Mouse (Mus musculus) CH12.LX (cell line): ENCODE data around the gene Apba1. TPM values are rescaled to one million over a fixed set of nuclear protein-coding genes. Genes with fewer than 3 reads are reported as not detected.

Source experiments
- DNase-seq: peaks from one replicate; pipeline ENCODE4 v3.0.0-alpha.2; 2013; ENCODE audit errors: extremely low read depth
- H3K27ac ChIP-seq: 2 replicates; pipeline ENCODE4 v1.5.1; 2012; ENCODE audit warnings: low read depth, mild to moderate bottlenecking, control low read depth, moderate library complexity; ENCODE audit not compliant: insufficient read depth
- H3K27me3 ChIP-seq: replicated peaks from 2 replicates; pipeline ENCODE3; 2012; ENCODE audit warnings: inconsistent platforms
- H3K36me3 ChIP-seq, 2 experiments: replicated peaks in 1 of 2; 2 replicates each; pipeline versions ENCODE3 to v1.6.1; 2012; ENCODE audit warnings: inconsistent platforms in 1 of 2, low read length in 1 of 2, mild to moderate bottlenecking in 1 of 2, mixed read lengths in 1 of 2, moderate library complexity in 1 of 2; ENCODE audit not compliant: control insufficient read depth in 1 of 2, insufficient read depth in 1 of 2
- H3K4me1 ChIP-seq, 2 experiments: 2 replicates each; pipeline ENCODE4 v1.6.1; 2012; ENCODE audit warnings: inconsistent platforms in 1 of 2, moderate library complexity in 1 of 2; ENCODE audit not compliant: insufficient read depth in 2 of 2, control insufficient read depth in 1 of 2
- H3K4me2 ChIP-seq: 2 replicates; pipeline ENCODE4 v1.6.1; 2012; ENCODE audit warnings: low read depth, mild to moderate bottlenecking, control low read depth; ENCODE audit not compliant: poor library complexity, insufficient read depth, severe bottlenecking
- H3K4me3 ChIP-seq, 3 experiments: fragments of 150-350 bp in 1 of 3; sonication (generic) in 1 of 3; replicated peaks in 1 of 3; 2 replicates each; pipeline versions ENCODE3 to v1.5.1; 2011 to 2012; ENCODE audit warnings: low read depth in 2 of 3, low read length in 2 of 3, mild to moderate bottlenecking in 2 of 3, moderate library complexity in 2 of 3, control low read depth in 1 of 3, improper control_type of control experiment in 1 of 3, inconsistent platforms in 1 of 3, mixed read lengths in 1 of 3; ENCODE audit not compliant: poor library complexity in 1 of 3
- H3K79me2 ChIP-seq: replicated peaks from 2 replicates; pipeline ENCODE4 v1.6.1; 2012; ENCODE audit warnings: mild to moderate bottlenecking, moderate library complexity; ENCODE audit not compliant: control insufficient read depth, poor library complexity, insufficient read depth, severe bottlenecking; ENCODE audit errors: extremely low read depth
- H3K9ac ChIP-seq: 2 replicates; pipeline ENCODE4 v1.6.1; 2012; ENCODE audit warnings: low read depth, mild to moderate bottlenecking, control low read depth, moderate library complexity; ENCODE audit not compliant: insufficient read depth
- H3K9me3 ChIP-seq: replicated peaks from 2 replicates; pipeline ENCODE3; 2012; ENCODE audit warnings: low read length, inconsistent platforms, mixed read lengths
- BHLHE40 ChIP-seq: IDR thresholded peaks from 2 replicates; pipeline ENCODE4 v1.6.1; 2011; ENCODE audit warnings: mild to moderate bottlenecking, low read depth, low read length, improper control_type of control experiment
- CHD1 ChIP-seq: IDR thresholded peaks from 2 replicates; pipeline ENCODE4 v1.6.1; 2012; ENCODE audit warnings: low read depth, low read length, improper control_type of control experiment, inconsistent platforms
- CHD2 ChIP-seq: IDR thresholded peaks from 2 replicates; pipeline ENCODE4 v1.6.1; 2011; ENCODE audit warnings: low read length, improper control_type of control experiment
- CTCF ChIP-seq, 2 experiments: IDR thresholded peaks in 1 of 2; conservative IDR thresholded peaks in 1 of 2; 2 replicates each; pipeline ENCODE4 v1.5.1; 2011 to 2012; ENCODE audit warnings: low read depth in 2 of 2, low read length in 2 of 2, improper control_type of control experiment in 1 of 2, inconsistent platforms in 1 of 2, mild to moderate bottlenecking in 1 of 2, moderate library complexity in 1 of 2
- E2F4 ChIP-seq: IDR thresholded peaks from 2 replicates; pipeline ENCODE4 v1.6.1; 2011; ENCODE audit warnings: low read depth, low read length, improper control_type of control experiment; ENCODE audit not compliant: insufficient replicate concordance
- ELF1 ChIP-seq: IDR thresholded peaks from 2 replicates; pipeline ENCODE4 v1.6.1; 2014; ENCODE audit warnings: low read depth, mild to moderate bottlenecking, inconsistent platforms, low read length, improper control_type of control experiment
- ETS1 ChIP-seq: conservative IDR thresholded peaks from 2 replicates; pipeline ENCODE4 v1.6.1; 2012; ENCODE audit warnings: low read depth, mild to moderate bottlenecking, inconsistent platforms, low read length, improper control_type of control experiment, moderate library complexity
- GABPA ChIP-seq: IDR thresholded peaks from 2 replicates; pipeline ENCODE4 v1.6.1; 2012; ENCODE audit warnings: low read depth, low read length, improper control_type of control experiment, inconsistent platforms; ENCODE audit not compliant: insufficient replicate concordance
- HCFC1 ChIP-seq: IDR thresholded peaks from 2 replicates; pipeline ENCODE4 v1.6.1; 2012; ENCODE audit warnings: low read depth, mild to moderate bottlenecking, inconsistent platforms, low read length, improper control_type of control experiment
- JUN ChIP-seq: IDR thresholded peaks from 2 replicates; pipeline ENCODE4 v1.6.1; 2011; ENCODE audit warnings: low read depth, mild to moderate bottlenecking, low read length, improper control_type of control experiment, moderate library complexity; ENCODE audit not compliant: insufficient read depth
- MAX ChIP-seq: IDR thresholded peaks from 2 replicates; pipeline ENCODE4 v1.6.1; 2011; ENCODE audit warnings: low read length, improper control_type of control experiment
- MAZ ChIP-seq: IDR thresholded peaks from 2 replicates; pipeline ENCODE4 v1.6.1; 2012; ENCODE audit warnings: low read depth, mild to moderate bottlenecking, inconsistent platforms, low read length, improper control_type of control experiment, moderate library complexity
- MXI1 ChIP-seq: IDR thresholded peaks from 2 replicates; pipeline ENCODE4 v1.6.1; 2011; ENCODE audit warnings: mild to moderate bottlenecking, low read depth, low read length, improper control_type of control experiment
- MYC ChIP-seq: IDR thresholded peaks from 2 replicates; pipeline ENCODE4 v1.6.1; 2011; ENCODE audit warnings: low read depth, mild to moderate bottlenecking, improper control_type of control experiment, low read length
- NELFE ChIP-seq: IDR thresholded peaks from 2 replicates; pipeline ENCODE4 v1.6.1; 2011; ENCODE audit warnings: low read depth, low read length, improper control_type of control experiment
- PAX5 ChIP-seq: IDR thresholded peaks from 2 replicates; pipeline ENCODE4 v1.6.1; 2012; ENCODE audit warnings: low read length, inconsistent platforms, mixed read lengths
- POLR2A ChIP-seq: IDR thresholded peaks from 2 replicates; pipeline ENCODE4 v1.6.1; 2011; ENCODE audit warnings: low read depth, mild to moderate bottlenecking, improper control_type of control experiment, low read length
- RAD21 ChIP-seq: IDR thresholded peaks from 2 replicates; pipeline ENCODE4 v1.6.1; 2011; ENCODE audit warnings: low read depth, mild to moderate bottlenecking, low read length, improper control_type of control experiment, moderate library complexity
- RCOR1 ChIP-seq: conservative IDR thresholded peaks from 2 replicates; pipeline ENCODE4 v1.6.1; 2012; ENCODE audit warnings: low read depth, mild to moderate bottlenecking, inconsistent platforms, low read length, improper control_type of control experiment
- SIN3A ChIP-seq: IDR thresholded peaks from 2 replicates; pipeline ENCODE4 v1.6.1; 2012; ENCODE audit warnings: low read length, improper control_type of control experiment, inconsistent platforms
- SMC3 ChIP-seq: IDR thresholded peaks from 2 replicates; pipeline ENCODE4 v1.6.1; 2011; ENCODE audit warnings: low read depth, low read length, improper control_type of control experiment
- TBP ChIP-seq: conservative IDR thresholded peaks from 2 replicates; pipeline ENCODE4 v1.6.1; 2011; ENCODE audit warnings: low read depth, low read length, improper control_type of control experiment
- TCF12 ChIP-seq: IDR thresholded peaks from 2 replicates; pipeline ENCODE4 v1.6.1; 2014; ENCODE audit warnings: low read depth, mild to moderate bottlenecking, inconsistent platforms, low read length, improper control_type of control experiment
- USF1 ChIP-seq: IDR thresholded peaks from 2 replicates; pipeline ENCODE4 v1.6.1; 2014; ENCODE audit warnings: low read depth, mild to moderate bottlenecking, inconsistent platforms, low read length, improper control_type of control experiment
- USF2 ChIP-seq: conservative IDR thresholded peaks from 2 replicates; pipeline ENCODE4 v1.6.1; 2011; ENCODE audit warnings: low read depth, low read length, improper control_type of control experiment
- ZC3H11A ChIP-seq: IDR thresholded peaks from 2 replicates; pipeline ENCODE4 v1.6.1; 2012; ENCODE audit warnings: low read depth, mild to moderate bottlenecking, inconsistent platforms, low read length, improper control_type of control experiment
- ZMIZ1 ChIP-seq: IDR thresholded peaks from 2 replicates; pipeline ENCODE4 v1.6.1; 2012; ENCODE audit warnings: low read depth, mild to moderate bottlenecking, inconsistent platforms, low read length, improper control_type of control experiment
- ZNF384 ChIP-seq: IDR thresholded peaks from 2 replicates; pipeline ENCODE4 v1.6.1; 2012; ENCODE audit warnings: low read depth, low read length, improper control_type of control experiment, inconsistent platforms
- dilution Hi-C: fragments of 300-500 bp; cut with MboI; formaldehyde crosslinking; loops from 2 replicates; pipeline ENCODE4 v1.14.3; 2020; ENCODE audit warnings: low sequenced_read_pairs; ENCODE audit not compliant: extremely low pct_unique_long_range_greater_than_20kb, extremely low pct_ligation_motif_present
- in situ Hi-C: fragments of 300-500 bp; cut with MboI; formaldehyde crosslinking; loops from 3 replicates; pipeline ENCODE4 v1.14.3; 2019; ENCODE audit warnings: low sequenced_read_pairs, low pct_ligation_motif_present, low pct_unique_long_range_greater_than_20kb, mixed read lengths
- polyA plus RNA-seq: library from polyadenylated mRNA; unstranded; fragments of >175 nt; gene quantifications from 2 replicates; pipeline ENCODE4 v1.2.1, GENCODE M21; 2012; ENCODE audit warnings: low read depth; ENCODE audit not compliant: insufficient read length
- total RNA-seq, 2 experiments: library from RNA; depleted of rRNA; stranded (reverse); fragments of 300-350 nt in 1 of 2; fragments of >200 nt in 1 of 2; gene quantifications; 2 replicates each; pipeline ENCODE4 v1.2.3; 2012 to 2014

Gene Apba1
- total and polyA plus RNA-seq, 3 experiments: 0.08 to 0.24 (median 0.09) TPM

GRCm38 (mm10) chr19:23862736-23863135 lies 104.0 kb downstream of the Apba1 start:
- H3K9ac ChIP-seq: no peak overlapping the region
- TF ChIP-seq SMC3: peak; percentile 43
- no peak for TF ChIP-seq CHD1
- no peak for TF ChIP-seq USF2
- TF ChIP-seq CTCF (conservative IDR thresholded peaks at IDR 0.05 in 1 of 2, IDR thresholded peaks at IDR 0.05 in 1 of 2; ENCODE audit: low read depth in 2 of 2, low read length in 2 of 2): peak in 1 of 2 experiments; percentile 53; a peak in 2 of 4 replicates
- TF ChIP-seq RAD21: peak; percentile 16
- TF ChIP-seq SIN3A: no peak
- TF ChIP-seq, all 38 proteins: peak for 3
- Histone ChIP-seq H3K4me1 (no peaks in the 10 kb centered on the region), H3K27ac (no peak overlapping the region), H3K27me3 (no peaks in the 10 kb centered on the region), H3K79me2 (no peaks in the 10 kb centered on the region), H3K36me3 (no peaks in the 10 kb centered on the region), H3K4me3 (no peak overlapping the region), H3K4me2 (no peak overlapping the region), H3K9me3 (peaks cover 3% of the 10 kb centered on the region)
- DNase-seq: no peak
- in situ Hi-C loops (no loop called here), dilution Hi-C loops (no loop called here)

DNA sequence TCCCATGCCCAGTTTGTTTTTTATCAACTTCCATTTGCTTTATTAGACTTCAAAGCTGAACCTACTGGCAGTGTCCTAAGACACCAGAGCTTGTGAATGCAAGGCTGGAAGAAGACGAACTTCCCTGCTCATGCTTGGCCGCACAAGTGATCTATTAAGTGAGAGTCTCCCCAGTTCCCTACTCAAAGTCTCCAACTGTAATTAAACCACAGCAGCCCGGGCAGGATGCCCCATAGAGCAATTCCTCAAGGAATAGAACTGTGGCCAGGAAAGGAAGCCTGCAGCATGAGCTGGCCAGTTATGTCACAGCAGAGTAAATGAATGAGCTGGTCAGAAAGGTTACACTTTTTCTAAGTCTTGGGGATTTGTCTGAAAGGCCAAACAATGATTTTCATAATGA lies 105.3 kb downstream of the Apba1 start:
- Histone ChIP-seq H3K27me3 (no peaks in the 10 kb centered on the region), H3K9ac (no peak overlapping the region), H3K4me3 (no peak overlapping the region), H3K36me3 (no peaks in the 10 kb centered on the region), H3K9me3 (no peaks in the 10 kb centered on the region), H3K4me1 (no peaks in the 10 kb centered on the region), H3K27ac (no peak overlapping the region), H3K4me2 (no peak overlapping the region), H3K79me2 (no peaks in the 10 kb centered on the region)
- dilution Hi-C loops: no loop called here
- TF ChIP-seq BHLHE40 (no peak), NELFE (no peak), GABPA (no peak), CHD1 (no peak), USF1 (no peak), POLR2A (no peak), RAD21 (no peak), ZNF384 (no peak), MAX (no peak), TCF12 (no peak), ZMIZ1 (no peak), CHD2 (no peak)
- in situ Hi-C loops: no loop called here
- no peak for DNase-seq

DNA sequence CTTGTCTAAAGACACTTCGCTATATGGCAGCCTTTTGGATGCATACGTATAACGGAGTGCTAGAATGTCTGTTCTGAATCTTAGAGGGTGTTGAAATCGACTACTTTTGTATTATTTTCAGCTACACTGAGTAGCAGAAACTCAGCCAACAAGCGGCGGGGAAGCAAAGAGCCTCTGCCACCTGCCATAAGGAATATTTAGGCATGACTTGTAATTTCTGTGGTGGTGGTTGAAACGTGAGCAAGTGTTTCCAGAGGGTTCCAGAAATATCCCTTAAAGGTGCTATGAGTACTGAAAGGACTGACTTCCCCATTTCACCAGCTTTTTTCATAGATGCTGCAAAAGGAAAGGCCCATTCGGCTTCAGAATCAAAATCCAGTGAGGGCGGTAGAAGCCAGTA lies 107.4 kb downstream of the Apba1 start:
- H3K27ac ChIP-seq: no peak overlapping the region
- dilution Hi-C loops: no loop called here
- no peaks in the 10 kb centered on the region for H3K27me3 ChIP-seq
- TF ChIP-seq MAX: no peak
- no peak for TF ChIP-seq CHD1
- TF ChIP-seq MXI1: no peak
- no peak for TF ChIP-seq MAZ
- TF ChIP-seq TBP: no peak
- TF ChIP-seq POLR2A: no peak
- no peak for TF ChIP-seq ZC3H11A
- TF ChIP-seq HCFC1: no peak
- TF ChIP-seq RCOR1: no peak
- TF ChIP-seq ZNF384: no peak
- TF ChIP-seq CHD2: no peak
- no peak for TF ChIP-seq ELF1
- no peak for TF ChIP-seq PAX5
- TF ChIP-seq JUN: no peak
- no peak for TF ChIP-seq E2F4
- no peak for TF ChIP-seq ETS1
- TF ChIP-seq RAD21: no peak
- TF ChIP-seq BHLHE40: no peak
- no peak for TF ChIP-seq MYC

More for the DNA sequence above, 107.4 kb downstream of the Apba1 start:
- in situ Hi-C loops: no loop called here
- DNase-seq: no peak
- Histone ChIP-seq H3K9me3 (no peaks in the 10 kb centered on the region), H3K9ac (no peak overlapping the region), H3K79me2 (no peaks in the 10 kb centered on the region), H3K4me3 (no peak overlapping the region), H3K4me1 (no peaks in the 10 kb centered on the region), H3K4me2 (no peak overlapping the region), H3K36me3 (no peaks in the 10 kb centered on the region)
